Mouse (Mus musculus) megakaryocyte progenitor cell, adult 5-6 weeks (primary cell): ENCODE data around the gene Gli1. TPM values are rescaled to one million over a fixed set of nuclear protein-coding genes. Genes with fewer than 3 reads are reported as not detected.
A peak's percentile ranks its signal among the peaks of the same experiment; 100 is the strongest.

Experiments
- ATAC-seq: replicated peaks from 2 replicates; pipeline ENCODE4 v1.8.0; 2016; ENCODE audit warnings: mild to moderate bottlenecking, moderate TSS enrichment, inconsistent platforms; ENCODE audit not compliant: poor library complexity
- total RNA-seq, 2 experiments: library from RNA; stranded (forward) in 1 of 2; stranded (reverse) in 1 of 2; fragments of 157-497, 149-512 nt in 1 of 2; fragments of 200-1000 nt in 1 of 2; gene quantifications; 2 replicates each; pipeline versions ENCODE4 v1.2.3 to v1.2.4; 2015 to 2017

Gene Gli1
- total RNA-seq, 2 experiments from 2014 or later, result not detected

DNA sequence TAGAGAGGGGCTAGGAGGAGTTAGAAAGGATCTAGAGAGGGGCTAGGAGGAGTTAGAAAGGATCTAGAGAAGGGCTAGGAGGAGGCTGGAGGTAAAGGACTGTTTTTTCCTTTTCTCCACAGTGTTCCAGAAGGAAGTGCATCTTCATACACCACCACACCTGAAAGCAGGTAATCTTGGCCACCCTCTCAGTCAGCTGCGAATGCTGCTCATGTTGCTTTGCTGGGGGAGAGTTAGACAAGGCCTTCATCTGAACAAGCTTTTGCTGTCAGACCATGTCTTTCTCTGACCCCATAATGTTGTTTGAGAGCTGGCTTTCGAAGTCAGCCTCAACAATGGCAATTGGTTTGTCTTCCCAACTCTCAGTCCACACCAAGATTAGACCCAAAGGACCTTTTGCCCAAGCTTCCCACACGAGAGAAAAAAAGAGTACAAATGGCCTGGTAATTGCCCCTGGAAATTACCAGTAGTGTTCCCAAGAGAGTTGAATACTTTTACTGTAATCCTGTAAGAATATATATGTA, 48.1 kb downstream of the Gli1 start:
- ATAC-seq, result no peak

DNA sequence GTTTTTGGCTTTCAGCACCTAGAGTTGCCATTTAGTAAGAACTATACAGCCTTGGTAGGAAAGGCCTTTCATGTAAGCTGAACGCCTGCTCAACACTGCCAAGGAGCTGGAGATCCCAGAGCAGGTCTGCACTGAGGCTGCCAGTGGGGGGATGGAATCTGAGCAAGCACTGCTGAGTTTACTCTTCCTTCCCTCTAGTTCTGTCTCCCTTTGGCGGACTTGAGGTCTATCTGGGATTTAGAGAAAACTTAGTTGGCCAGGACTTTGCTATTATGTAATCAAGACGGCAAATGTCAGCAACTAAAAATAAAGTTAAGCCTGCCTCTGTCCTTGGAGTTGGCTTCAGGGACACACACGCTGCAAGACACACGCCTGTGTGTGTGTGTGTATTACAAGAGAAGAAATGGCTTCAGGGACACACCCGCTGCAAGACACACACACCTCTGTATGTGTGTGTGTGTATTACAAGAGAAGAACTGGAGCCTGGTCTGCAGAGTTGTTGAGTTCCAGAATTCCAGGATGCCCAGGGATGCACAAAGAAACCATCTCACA, 48.7 kb downstream of the Gli1 start:
- no peak for ATAC-seq

DNA sequence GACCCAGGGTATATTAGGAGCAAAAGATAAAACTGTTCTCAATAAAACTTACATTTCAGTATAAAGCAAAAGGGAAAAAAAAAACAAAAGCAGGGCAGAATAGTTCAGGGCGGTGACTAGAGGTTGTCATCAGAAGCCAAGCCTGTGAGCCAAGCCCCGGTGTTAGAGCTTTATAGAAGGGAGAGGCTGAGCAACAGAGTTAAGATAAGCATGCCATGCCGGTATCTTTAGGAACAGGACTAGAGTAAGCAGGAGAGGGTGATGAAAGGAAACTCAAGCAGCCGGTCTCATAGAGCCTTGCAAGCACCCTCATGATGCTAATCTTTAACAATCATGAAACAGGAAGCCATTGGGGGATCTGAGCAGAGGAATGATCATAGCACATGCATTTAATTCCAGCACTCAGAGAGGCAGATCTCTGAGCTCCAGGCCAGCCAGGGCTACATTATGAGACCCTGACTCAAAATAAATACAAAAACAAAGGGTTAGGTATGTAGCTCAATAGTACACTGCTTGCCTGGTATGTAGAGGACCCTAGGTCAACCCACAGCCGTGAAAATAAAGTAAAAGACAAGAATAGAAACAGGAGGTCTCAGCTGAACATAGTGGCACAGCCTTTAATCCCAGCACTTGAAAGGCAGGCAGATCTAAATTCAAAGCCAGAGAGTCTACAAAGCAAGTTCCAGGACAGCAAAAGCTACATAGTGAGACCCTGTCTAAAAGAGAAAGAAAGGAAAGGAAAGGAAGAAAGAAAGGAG, 49.7 kb downstream of the Gli1 start:
- ATAC-seq, result peak; percentile 25

DNA sequence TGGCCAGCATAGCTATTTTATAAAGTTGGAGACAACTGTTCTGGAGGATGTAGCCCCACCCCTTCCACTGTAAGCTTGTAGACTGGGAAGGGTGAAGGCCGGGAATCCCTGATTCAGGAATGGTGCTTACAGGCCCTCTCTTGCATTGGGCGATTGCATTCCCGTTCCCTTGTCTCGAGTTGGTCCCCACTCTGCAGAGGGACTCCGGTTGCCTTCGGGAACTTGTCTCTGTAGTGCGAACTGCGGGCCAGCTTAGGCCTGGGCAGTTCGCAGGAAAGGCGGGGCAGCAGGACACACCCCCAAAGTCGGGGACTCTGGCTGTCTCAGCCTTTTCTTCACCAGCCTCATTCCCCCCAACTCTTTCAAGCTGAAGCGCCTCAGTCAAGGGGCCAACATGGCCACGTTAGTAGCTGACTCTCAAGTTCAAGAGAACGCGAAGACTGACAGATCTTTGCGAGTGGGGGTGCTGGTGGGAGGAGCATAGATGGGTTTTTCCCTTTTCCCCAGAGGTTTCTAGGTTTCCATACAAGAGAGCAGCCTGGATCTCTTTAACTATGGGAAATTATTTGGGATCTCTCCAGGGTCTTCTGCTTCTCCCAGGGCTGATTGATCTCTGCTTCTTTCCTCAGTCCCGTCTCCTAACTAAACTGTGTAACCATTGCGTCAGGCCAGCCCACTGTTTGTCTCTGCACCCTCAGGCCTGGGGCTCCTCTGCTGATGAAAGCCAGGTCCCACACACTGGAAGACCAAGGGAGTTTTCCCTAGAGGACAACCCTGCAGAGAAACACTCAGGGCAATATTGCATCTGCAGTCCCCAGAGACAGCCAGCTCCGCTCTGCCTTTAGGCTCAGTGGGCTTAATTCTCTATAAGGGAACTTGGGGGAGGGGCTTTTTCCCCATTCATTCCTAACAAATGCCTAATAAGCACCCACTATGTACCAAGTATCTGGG, 50.6 kb downstream of the Gli1 start:
- ATAC-seq, result peak; percentile 5

DNA sequence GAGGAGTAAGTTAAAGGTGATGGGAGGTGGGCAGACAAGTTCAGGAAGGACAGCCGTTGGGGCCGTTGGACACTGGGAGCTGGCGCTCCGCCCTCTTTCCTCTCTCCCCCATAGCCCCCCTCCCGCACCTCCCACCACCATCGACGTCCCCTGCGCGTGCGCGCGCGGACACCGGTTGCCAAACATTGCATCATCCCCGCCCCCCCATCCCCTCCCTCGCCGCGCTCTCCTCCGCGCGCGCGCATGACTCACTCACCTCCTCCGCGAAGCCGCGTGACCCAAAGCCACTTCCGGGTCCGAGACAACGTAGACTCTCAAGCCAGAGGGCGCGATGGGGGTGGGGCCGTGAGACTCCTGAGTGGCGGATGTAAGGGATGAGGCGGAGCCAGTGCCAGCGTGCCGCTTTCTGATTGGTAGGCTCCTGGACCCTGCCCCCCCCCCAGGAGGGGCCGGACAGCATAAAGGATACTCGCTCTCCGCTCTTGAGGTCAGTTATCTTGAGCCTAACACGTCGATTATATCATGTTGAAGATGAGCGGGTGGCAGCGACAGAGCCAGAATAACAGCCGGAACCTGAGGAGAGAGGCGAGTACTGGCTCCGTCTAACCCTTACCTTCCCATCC, 51.4 kb downstream of the Gli1 start:
- peak; percentile 60 for ATAC-seq

DNA sequence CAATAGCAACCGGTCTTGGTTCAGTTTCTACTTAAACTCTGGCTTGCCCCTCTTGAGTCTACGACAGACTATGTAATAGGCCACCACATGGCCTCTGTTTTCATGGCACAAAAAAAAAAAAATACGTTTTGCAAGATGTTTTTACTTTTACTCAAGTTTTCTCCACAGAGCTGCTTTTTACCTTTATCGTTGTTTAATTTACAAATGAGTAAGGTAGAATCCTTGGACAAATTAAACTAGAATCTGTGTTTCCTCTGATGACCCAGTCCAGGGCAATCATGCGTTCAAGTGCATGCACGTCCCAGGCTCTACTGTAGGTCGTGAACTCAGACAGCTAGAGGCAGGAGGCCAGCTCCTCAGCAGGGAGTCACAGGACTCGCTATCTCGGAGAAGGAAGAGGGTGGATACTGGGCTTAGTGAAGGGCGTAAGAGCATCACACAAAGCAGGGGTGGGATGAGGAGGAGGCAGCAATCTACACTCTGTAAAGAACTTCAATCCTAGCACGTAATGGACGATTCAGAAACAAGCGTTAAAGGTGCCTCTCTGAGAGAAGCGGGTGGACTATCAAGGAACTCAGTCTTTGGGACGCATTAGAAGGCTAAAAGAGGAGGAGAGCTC, 52.1 kb downstream of the Gli1 start:
- peak; percentile 10 for ATAC-seq

DNA sequence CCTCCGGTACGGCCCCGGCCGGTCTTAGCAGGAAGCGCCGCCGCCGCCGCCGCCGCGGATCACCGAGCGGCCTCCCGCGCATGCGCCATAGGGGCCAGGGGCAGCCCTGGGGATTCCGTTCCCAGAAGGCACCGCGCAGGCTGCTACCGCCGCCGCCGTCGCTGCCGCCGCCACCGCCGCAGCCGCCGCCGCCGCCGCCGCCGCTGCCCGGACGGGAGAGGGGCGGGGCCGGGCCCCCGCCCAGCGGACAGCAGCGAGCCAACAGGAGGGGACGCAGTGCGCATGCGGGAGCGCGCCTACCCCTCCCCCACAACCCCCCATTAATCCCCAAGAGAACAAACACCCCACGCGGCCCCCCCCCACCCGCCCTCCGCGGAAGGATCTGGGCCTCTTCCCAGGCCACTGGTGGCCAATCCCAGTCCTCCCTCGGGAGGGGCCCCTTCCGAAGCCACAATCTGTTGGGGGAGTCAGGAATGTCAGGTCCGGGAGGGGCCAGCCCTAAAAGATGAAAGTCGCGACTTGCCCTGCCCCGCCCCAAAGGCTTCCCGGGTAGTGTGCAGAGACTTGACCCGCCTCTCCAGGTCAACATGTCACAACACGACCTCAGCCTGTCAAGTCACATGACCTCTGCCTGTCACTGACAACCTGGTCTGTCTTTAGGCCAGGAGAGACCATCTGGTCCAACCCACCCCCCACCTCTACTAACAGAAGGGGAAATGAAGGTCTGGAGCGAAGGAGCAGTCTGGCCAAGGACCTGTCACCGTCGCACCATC, 52.8 kb downstream of the Gli1 start, which contains the start of gene Mbd6:
TSS of gene Mbd6 (minus strand) at position 219 of the 773 bp plus-strand sequence.
- peak; percentile 28 for ATAC-seq

DNA sequence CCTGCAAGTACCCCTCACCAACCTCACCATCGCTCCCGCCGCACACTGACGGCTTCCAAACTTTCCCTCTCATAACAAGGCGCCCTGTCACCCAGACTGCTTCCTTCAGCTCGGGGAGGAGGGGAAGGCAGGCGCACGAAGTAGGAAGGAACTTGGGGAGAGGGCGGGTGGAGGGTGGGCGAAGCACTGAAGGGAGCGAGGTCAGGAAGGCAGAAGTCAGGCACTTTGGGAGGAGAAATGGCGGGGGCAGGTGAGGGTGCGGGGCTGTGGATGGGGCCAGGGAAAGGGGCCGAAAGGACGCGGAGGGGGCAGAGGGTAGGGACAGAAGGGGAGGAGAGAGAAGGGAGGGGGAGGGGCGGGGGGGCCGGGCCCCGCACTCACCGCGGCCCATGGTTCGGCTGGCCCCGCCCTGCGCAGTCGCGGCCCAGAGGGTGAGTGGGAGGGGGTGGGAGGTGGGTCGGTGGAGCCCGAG, 53.4 kb downstream of the Gli1 start:
- no peak for ATAC-seq

DNA sequence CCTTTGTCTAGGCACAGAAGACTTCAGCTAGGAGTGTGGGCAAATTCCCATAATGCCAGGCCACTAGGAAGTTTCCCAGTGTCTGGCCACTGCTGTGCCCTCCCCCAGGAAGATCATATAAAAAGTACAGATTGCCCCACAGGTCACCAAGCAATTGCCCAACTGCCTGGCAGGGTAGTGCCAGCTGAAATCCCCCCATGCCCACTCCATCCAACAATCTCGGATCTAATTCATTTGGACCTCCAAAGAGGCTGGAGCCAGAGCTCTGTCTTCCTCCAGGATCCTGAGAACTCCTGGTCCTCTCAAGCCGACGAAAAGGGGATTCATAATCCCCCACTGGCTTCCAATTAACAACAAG, 53.9 kb downstream of the Gli1 start:
- no peak for ATAC-seq

DNA sequence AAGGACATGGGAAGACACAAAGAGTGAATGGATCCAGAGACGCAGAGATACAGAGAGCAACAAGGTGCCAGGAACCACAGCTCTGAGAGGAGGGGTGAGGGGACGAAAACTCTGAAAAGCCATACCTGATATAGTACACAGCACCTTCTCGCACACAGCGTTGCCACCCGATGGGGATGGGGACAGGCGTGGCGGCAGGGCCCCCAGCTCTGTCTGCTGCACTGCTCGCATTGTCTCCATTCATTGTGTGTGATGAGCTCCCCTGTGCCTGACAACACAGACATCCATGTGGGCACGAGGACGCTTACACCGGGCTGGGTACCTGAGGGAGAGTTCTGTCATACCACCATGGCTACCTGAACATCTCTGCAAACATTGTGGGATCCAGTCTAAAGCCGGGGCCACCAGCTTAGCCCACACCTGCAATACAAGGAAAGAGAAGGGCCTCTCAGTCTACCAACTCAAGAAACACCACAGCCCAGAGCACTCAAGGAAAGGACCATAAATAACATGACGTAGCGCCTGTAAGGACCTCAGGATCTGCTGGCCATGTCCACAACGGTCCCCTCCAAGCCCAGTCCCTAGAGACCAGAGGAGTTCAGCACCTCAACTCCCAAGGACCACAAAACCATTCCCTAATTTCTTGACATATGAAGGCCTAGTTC, 54.4 kb downstream of the Gli1 start:
- ATAC-seq, result no peak

DNA sequence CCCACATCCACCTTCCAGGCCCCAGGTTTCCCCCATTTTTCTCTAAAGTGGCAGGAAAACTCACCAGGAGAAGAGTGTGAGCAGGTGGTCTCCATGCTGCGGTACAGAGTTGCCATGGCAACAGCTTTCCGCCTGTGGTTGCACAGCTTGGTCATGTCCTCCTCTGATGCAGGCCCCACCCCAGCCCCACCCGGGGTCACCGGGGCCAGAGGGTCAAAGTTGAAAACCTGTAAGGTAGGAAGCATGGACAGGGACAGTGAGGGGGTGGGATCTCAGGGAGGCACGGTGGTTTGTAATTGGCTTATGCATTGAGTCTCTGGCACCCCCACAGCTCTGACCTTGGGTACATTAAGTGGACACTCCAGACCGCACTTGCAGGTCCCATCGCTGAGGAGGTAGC, 55.0 kb downstream of the Gli1 start:
- no peak for ATAC-seq

DNA sequence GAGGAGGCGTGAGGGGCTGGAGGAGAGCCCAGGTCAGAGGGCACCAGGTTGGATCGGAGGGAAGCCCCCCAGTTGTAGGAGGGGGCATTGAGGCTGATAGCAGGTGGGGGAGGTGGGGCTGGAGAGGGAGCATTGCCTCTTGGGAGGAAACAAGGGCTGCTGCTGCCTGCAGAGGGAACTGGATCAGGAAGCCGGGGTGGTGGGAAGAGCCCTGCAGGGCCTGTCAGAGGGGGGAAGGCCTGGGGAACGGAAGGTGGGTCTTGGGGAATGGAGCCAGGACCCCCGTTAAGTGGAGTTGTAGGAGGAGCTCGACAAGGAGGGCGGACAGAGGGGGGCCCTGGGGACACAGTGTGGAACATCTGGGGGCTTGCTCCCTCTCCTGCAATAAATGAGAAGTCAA, 55.6 kb downstream of the Gli1 start:
- ATAC-seq, result no peak

DNA sequence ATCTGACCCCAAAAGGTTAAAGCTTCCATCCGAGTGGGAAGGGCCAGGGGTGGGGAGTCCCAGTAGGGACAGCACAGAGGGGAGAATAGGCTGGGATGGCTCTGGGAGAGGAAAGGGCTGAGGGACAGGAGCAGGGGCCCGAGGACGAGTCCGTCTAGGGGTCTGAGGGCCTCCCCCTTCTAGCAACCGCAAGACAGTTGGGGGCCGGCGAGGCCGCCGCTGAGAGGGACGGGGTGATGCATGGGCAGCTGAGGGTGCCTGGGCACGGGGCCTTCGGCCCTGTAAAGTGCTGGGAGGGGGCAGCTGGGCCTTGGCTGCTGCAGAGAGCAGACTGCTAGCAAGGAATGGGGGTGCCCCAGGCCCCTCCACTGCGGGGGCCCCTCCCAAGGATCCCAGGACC, 56.1 kb downstream of the Gli1 start:
- no peak for ATAC-seq

DNA sequence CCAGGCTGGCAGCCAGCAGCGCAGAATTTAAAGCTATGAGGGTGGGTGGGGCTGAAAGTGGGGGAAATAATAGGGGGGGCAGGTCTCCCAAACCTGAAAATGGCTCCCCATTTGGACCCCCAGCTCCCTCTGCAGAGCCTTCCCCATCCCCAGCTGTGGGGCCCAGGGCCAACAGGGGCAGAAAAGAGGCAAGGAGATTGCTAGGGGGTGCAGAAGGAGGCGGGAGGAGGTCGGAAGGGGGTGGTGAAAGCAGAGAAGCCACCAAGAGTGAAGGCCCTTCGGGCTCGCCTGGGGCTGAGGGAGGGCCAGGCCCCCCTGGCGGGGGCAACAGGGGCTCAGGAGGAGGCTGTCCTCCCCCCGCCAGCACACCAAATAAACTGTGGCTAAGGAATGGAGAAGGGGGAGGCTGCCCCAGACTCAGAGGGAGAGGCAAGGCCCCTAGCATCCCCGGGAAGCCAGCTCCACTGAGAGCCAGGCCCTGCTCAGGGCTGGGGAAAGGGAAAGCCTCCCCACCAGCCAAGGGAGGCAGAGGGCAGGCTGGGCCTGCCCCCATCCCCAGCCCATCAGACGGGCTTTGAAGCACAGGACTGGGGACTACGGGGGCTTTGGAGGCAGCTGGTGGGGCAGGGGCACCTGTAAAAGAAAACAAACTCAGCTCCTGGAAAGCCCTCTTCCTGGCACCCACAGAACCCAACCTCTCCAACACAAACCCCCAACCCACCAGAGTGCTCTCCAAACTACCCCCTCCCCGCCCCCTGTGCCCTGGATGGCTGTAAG, 56.9 kb downstream of the Gli1 start:
- no peak for ATAC-seq

DNA sequence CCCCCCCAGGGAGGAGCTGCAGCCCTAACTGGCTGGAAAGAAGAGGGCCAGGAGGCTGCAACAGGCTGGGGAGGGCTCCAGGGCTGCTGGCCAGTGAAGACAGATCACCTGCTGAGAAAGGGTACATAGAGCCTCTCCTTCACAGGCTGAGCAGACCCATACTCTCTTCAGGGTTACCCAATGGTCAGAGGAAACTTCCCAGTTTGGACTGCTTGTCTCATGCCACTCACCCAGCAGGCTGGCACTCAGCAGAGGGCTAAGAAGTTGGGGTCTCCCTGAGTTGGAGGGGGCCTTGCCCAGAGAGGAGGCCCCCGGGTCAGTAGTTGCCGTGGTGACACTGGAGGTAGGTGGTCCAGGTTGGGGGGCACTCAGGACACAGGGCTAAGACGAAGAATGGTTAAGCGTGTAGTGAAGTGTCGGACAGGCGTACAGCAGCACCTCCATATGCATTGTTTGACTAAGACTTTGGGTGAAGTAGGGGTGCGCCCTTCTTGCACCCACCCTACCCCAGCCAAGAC, 57.6 kb downstream of the Gli1 start:
- ATAC-seq, result no peak

DNA sequence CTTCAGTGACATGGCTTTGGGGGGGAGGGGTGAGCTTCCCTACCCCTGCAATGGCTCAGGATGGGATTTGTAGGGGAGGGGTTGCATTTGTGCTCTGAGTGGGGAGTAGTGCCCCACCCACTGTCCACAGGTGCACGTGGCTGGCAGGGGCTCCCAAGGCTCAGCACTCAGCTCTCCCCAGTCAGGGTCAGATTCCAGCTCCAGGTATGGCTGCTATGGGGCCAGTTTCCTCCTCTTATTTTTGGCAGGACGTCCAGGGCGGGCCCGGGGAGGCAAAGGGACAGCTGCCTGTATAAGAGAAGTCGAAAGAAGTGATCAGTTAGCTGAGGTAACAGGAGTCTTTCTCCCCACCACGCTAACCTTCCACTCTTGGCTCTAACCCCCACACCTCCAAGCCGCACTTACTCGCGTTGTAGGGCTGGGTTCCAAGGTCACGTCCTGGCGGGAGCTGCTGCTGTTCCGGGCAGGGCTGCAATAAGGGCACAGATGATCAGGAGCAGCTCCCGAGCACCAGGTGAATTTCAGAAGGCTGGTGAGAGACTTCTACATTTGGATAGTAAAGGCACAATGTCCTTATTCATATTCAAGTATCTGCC, 59.1 kb downstream of the Gli1 start:
- ATAC-seq, result no peak

DNA sequence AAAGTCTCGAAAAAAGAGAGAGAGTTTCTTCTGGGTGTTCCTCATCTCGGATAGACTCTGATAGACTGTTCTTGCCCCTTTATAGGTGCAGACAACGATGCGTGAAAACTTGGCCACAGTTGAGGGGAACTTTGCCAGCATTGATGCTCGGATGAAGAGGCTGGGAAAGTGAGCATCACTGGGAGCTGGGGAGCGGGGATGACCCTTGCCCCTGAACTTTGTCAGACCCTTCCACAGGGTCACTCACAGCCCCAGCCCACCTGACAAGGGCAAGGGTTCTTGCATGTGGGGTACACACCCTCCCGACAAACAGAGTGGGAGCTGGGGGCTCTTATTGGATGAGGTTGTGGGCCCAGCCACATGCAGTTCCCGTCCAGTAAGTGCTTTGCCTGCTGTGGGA, 60.5 kb downstream of the Gli1 start:
- ATAC-seq, result no peak
